Mouse (Mus musculus) hindbrain, embryonic 10.5 days (tissue): ENCODE data around the gene Nmb. TPM values are rescaled to one million over a fixed set of nuclear protein-coding genes. Genes with fewer than 3 reads are reported as not detected.
"Not testable (repeated sequence)": the region's sequence is repeated elsewhere in the genome, so short reads cannot be mapped to it uniquely, and the experiment has no call there.

Source experiments
- DNase-seq: peaks from one replicate; pipeline ENCODE4 v3.0.0-alpha.2; 2017; ENCODE audit warnings: low spot score
- H3K27ac ChIP-seq: fragments of 300-500 bp; sonication (generic); 2 replicates; pipeline ENCODE4 v1.5.1; 2016; ENCODE audit warnings: mild to moderate bottlenecking, moderate library complexity
- H3K27me3 ChIP-seq: fragments of 300-500 bp; sonication (generic); 2 replicates; pipeline ENCODE4 v1.6.1; 2016; ENCODE audit warnings: mild to moderate bottlenecking; ENCODE audit not compliant: poor library complexity, insufficient read depth, severe bottlenecking
- H3K36me3 ChIP-seq: fragments of 300-500 bp; sonication (generic); 2 replicates; pipeline ENCODE4 v1.6.1; 2016; ENCODE audit warnings: mild to moderate bottlenecking, moderate library complexity
- H3K4me1 ChIP-seq: fragments of 300-500 bp; sonication (generic); replicated peaks from 2 replicates; pipeline ENCODE4 v1.6.1; 2016; ENCODE audit warnings: mild to moderate bottlenecking
- H3K4me3 ChIP-seq: fragments of 300-500 bp; sonication (generic); 2 replicates; pipeline ENCODE4 v1.5.1; 2016; ENCODE audit warnings: mild to moderate bottlenecking, moderate library complexity
- H3K9me3 ChIP-seq: fragments of 300-500 bp; sonication (generic); 2 replicates; pipeline ENCODE4 v1.6.1; 2016; ENCODE audit warnings: mild to moderate bottlenecking, moderate library complexity
- WGBS: fragments of 180-500 bp; shearing (Covaris S2); methylation state at CpG from one replicate; pipeline ENCODE4 v1.1.7; 2016; 5-methylcytosine and 5-hydroxymethylcytosine counted together
- polyA plus RNA-seq: library from polyadenylated mRNA; unstranded; fragments of >200 nt; fragmentation: Nextera tagmentation; extraction: Ambion mirVana; gene quantifications from 2 replicates; pipeline ENCODE4 v1.2.1, GENCODE M21; 2016

Gene Nmb
- polyA plus RNA-seq, result 6.7 and 8.6 TPM in 2 replicates

- Histone ChIP-seq H3K36me3 (peaks cover 54% of the 10 kb centered on the region), H3K27me3 (0 out of 2 replicates have a peak, but pooled peaks cover 7% of the 10 kb centered on the region), H3K9me3 (no peaks in the 10 kb centered on the region), H3K27ac (peak within 1 kb of the TSS; percentile 74), H3K4me1 (peaks cover 35% of the 10 kb centered on the region), H3K4me3 (peak within 1 kb of the TSS; percentile 59)
- WGBS, result 3% methylated on average over 19 of the region's 19 CpGs
- DNase-seq, result peak; percentile 61
Measured at GRCm38 (mm10) chr7:80904921-80905515, at the start of gene Nmb. Gene Nmb, minus strand, starts transcription at chr7:80905076.

GRCm38 (mm10) chr7:80954251-80954650 lies 49.4 kb upstream of the Nmb start:
- no peaks in the 10 kb centered on the region for H3K9me3 ChIP-seq
- H3K27me3 ChIP-seq, result no peaks in the 10 kb centered on the region
- no peaks in the 10 kb centered on the region for H3K4me1 ChIP-seq
- WGBS, result 81% methylated on average over 2 of the region's 2 CpGs
- no peak for DNase-seq
- H3K4me3 ChIP-seq, result no peak overlapping the region
- no peaks in the 10 kb centered on the region for H3K36me3 ChIP-seq
- no peak overlapping the region for H3K27ac ChIP-seq

- 65% methylated on average over 3 of the region's 3 CpGs for WGBS
- no peaks in the 10 kb centered on the region for H3K36me3 ChIP-seq
- H3K4me3 ChIP-seq, result no peak overlapping the region
- H3K27ac ChIP-seq, result no peak overlapping the region
- H3K27me3 ChIP-seq, result no peaks in the 10 kb centered on the region
- H3K9me3 ChIP-seq, result no peaks in the 10 kb centered on the region
- no peak for DNase-seq
- H3K4me1 ChIP-seq, result 0 out of 2 replicates have a peak, but pooled peaks cover 4% of the 10 kb centered on the region
Measured at GRCm38 (mm10) chr7:80952140-80952539, 47.3 kb upstream of the Nmb start.

- H3K27ac ChIP-seq, result no peak overlapping the region
- H3K36me3 ChIP-seq, result no peaks in the 10 kb centered on the region
- no peaks in the 10 kb centered on the region for H3K27me3 ChIP-seq
- no peaks in the 10 kb centered on the region for H3K9me3 ChIP-seq
- H3K4me3 ChIP-seq, result no peak overlapping the region
- H3K4me1 ChIP-seq, result peaks cover 8% of the 10 kb centered on the region
- no peak for DNase-seq
- 86% methylated on average over 4 of the region's 4 CpGs for WGBS
Measured at GRCm38 (mm10) chr7:80951461-80951860, 46.6 kb upstream of the Nmb start.

- Histone ChIP-seq H3K4me3 (peak within 1 kb of the TSS; percentile 95), H3K27ac (peak within 1 kb of the TSS; percentile 100), H3K9me3 (no peaks in the 10 kb centered on the region), H3K27me3 (no peaks in the 10 kb centered on the region), H3K4me1 (peaks cover 22% of the 10 kb centered on the region), H3K36me3 (peaks cover 27% of the 10 kb centered on the region)
- DNase-seq, result peak; percentile 95
- WGBS, result 2% methylated on average over 44 of the region's 44 CpGs
Measured at GRCm38 (mm10) chr7:80947445-80948350, 42.8 kb upstream of the Nmb start, which contains the start of gene Sec11a. Gene Sec11a, minus strand, starts transcription at chr7:80947780.

- H3K9me3 ChIP-seq, result no peaks in the 10 kb centered on the region
- H3K27me3 ChIP-seq, result no peaks in the 10 kb centered on the region
- H3K4me1 ChIP-seq, result no peaks in the 10 kb centered on the region
- H3K36me3 ChIP-seq, result peaks cover 34% of the 10 kb centered on the region
- DNase-seq, result no peak
- no peak overlapping the region for H3K4me3 ChIP-seq
- H3K27ac ChIP-seq, result no peak overlapping the region
- WGBS, result 92% methylated on average over 4 of the region's 4 CpGs
Measured at GRCm38 (mm10) chr7:80939808-80940207, 34.9 kb upstream of the Nmb start.

GRCm38 (mm10) chr7:80937304-80937666 lies 32.4 kb upstream of the Nmb start:
- H3K27ac ChIP-seq, H3K4me1 ChIP-seq, H3K9me3 ChIP-seq, H3K4me3 ChIP-seq, DNase-seq, H3K27me3 ChIP-seq: not testable (repeated sequence)
- H3K36me3 ChIP-seq, result peaks cover 42% of the 10 kb centered on the region

- not testable (repeated sequence) for H3K9me3 ChIP-seq, H3K4me1 ChIP-seq, DNase-seq, H3K27ac ChIP-seq, H3K4me3 ChIP-seq, H3K27me3 ChIP-seq
- 89% methylated on average over 7 of the region's 7 CpGs for WGBS
- H3K36me3 ChIP-seq, result peaks cover 46% of the 10 kb centered on the region
Measured at GRCm38 (mm10) chr7:80936617-80937303, 31.9 kb upstream of the Nmb start.

- no peaks in the 10 kb centered on the region for H3K27me3 ChIP-seq
- H3K27ac ChIP-seq, result no peak overlapping the region
- H3K4me3 ChIP-seq, result no peak overlapping the region
- 94% methylated on average over 1 of the region's 1 CpGs for WGBS
- H3K36me3 ChIP-seq, result peaks cover 52% of the 10 kb centered on the region
- DNase-seq, result no peak
- no peaks in the 10 kb centered on the region for H3K9me3 ChIP-seq
- H3K4me1 ChIP-seq, result no peaks in the 10 kb centered on the region
Measured at GRCm38 (mm10) chr7:80935834-80936233, 31.0 kb upstream of the Nmb start.

- WGBS, result 87% methylated on average over 1 of the region's 1 CpGs
- H3K27ac ChIP-seq, result no peak overlapping the region
- H3K27me3 ChIP-seq, result no peaks in the 10 kb centered on the region
- H3K36me3 ChIP-seq, result peaks cover 67% of the 10 kb centered on the region
- no peak overlapping the region for H3K4me3 ChIP-seq
- H3K9me3 ChIP-seq, result no peaks in the 10 kb centered on the region
- no peak for DNase-seq
- no peaks in the 10 kb centered on the region for H3K4me1 ChIP-seq
Measured at GRCm38 (mm10) chr7:80932777-80933176, 27.9 kb upstream of the Nmb start.

GRCm38 (mm10) chr7:80931618-80932207 lies 26.8 kb upstream of the Nmb start:
- 94% methylated on average over 8 of the region's 8 CpGs for WGBS
- H3K4me3 ChIP-seq, result no peak overlapping the region
- no peaks in the 10 kb centered on the region for H3K9me3 ChIP-seq
- no peaks in the 10 kb centered on the region for H3K4me1 ChIP-seq
- no peak for DNase-seq
- no peak overlapping the region for H3K27ac ChIP-seq
- peaks cover 77% of the 10 kb centered on the region for H3K36me3 ChIP-seq
- H3K27me3 ChIP-seq, result no peaks in the 10 kb centered on the region

GRCm38 (mm10) chr7:80923165-80923564 lies 18.3 kb upstream of the Nmb start:
- H3K9me3 ChIP-seq, result no peaks in the 10 kb centered on the region
- 91% methylated on average over 2 of the region's 2 CpGs for WGBS
- no peak overlapping the region for H3K4me3 ChIP-seq
- H3K36me3 ChIP-seq, result peaks cover 96% of the 10 kb centered on the region
- no peak for DNase-seq
- H3K4me1 ChIP-seq, result no peaks in the 10 kb centered on the region
- H3K27ac ChIP-seq, result no peak overlapping the region
- H3K27me3 ChIP-seq, result no peaks in the 10 kb centered on the region
